Mouse (Mus musculus): ENCODE results near the gene Nppb. TPM values are rescaled to one million over a fixed set of nuclear protein-coding genes. Genes with fewer than 3 reads are reported as not detected.
A peak's percentile ranks its signal among the peaks of the same experiment; 100 is the strongest.

The Nppb gene
- total RNA-seq (2021), result not detected
- long read RNA-seq, experiment 1, result 0 reads
- long read RNA-seq, experiment 2, result 0 reads

GRCm38 (mm10) chr4:147985205-147986132 is at the start of gene Nppb:
Nppb (plus strand) TSS chr4:147985788.
- no peak for DNase-seq (ENCODE audit: low spot score in 2 of 2)
- H3K4me3 ChIP-seq, result no peak within 1 kb of the TSS
- H3K27ac ChIP-seq, result no peak within 1 kb of the TSS
- no peak for TF ChIP-seq CTCF (conservative IDR thresholded peaks at IDR 0.05)

DNA sequence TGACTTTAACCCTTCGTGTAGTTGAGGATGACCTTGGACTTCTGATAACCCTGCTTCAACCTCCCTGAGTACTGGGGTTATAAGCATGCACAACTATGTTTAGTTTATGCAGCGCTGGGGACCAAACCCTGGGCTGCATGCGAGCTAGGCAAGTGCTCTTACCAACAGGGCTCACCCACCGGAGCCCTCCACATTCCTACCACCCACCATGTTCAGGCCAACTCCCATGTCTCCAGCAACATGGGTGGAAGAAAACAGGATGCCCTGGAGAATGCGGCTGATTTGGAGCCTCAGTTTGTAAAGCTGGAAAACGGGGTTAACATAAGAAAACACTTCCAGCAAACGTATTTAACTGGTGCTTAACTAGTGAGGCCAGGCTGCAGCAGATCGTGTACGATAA is 49.7 kb upstream of the Nppb start:
- Histone ChIP-seq H3K27ac (peak overlapping the region; percentile 89), H3K4me3 (peak overlapping the region; percentile 82)
- no peak for TF ChIP-seq CTCF (conservative IDR thresholded peaks at IDR 0.05)
- no peak for DNase-seq (ENCODE audit: low spot score in 2 of 2)

DNA sequence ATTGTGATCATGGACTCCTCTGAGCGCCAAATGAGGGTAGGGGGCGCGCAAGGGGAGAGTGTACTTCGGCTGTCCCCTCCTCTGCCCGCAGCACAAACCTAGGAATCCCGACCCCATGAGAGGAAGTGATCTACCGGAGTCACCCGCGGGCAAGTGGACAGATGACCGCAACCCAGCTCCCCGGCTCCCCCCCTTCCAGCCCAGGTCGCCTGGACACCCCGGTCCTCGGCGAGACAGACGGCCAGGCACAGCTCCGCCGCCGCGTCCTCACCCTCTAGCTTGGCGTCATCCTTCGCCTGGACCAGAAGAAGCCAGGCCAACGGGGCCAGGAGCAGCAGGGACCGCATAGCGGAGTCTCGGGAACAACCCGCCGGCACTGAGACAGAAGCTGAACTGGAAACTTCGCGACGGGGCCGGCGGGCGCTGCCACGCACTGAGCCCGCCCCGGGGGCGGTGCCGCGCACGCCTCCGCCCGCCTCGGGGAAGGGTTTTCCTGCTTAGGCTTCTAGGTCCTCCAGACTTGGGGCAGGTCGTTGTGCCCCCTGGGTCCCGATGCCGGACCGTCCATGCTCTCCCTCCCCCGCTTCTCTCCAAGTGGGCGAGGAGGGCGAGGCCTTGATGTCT is 49.1 kb upstream of the Nppb start, which contains the start of gene Plod1:
TSS of gene Plod1 (minus strand) at position 437 of the 624 bp plus-strand sequence.
- H3K27ac ChIP-seq, result peak within 1 kb of the TSS; percentile 89
- TF ChIP-seq CTCF (conservative IDR thresholded peaks at IDR 0.05), result no peak
- peak; percentile 79 to 80 for DNase-seq (ENCODE audit: low spot score in 2 of 2)
- peak within 1 kb of the TSS; percentile 82 for H3K4me3 ChIP-seq

DNA sequence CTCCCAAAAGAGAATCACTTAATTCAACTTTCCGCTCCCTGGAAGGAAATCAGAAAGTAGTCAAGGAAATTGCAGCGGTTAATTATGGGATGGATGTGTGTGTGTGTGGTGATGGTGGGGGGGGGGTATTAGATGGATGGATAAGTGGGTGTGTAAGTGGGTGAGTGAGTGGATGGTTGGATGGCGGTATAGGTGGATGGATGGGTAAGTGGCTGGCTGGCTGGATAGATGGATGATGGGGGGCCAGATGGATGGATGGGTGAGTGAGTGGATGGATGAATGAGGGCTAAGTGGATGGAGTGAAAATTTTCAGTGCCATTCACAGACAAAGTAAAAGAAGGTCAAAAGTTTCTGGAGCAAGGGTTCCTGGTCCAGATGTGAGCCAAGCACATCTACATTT is 48.6 kb upstream of the Nppb start:
- peak overlapping the region; percentile 82 for H3K4me3 ChIP-seq
- no peak for DNase-seq (ENCODE audit: low spot score in 2 of 2)
- peak overlapping the region; percentile 89 for H3K27ac ChIP-seq
- TF ChIP-seq CTCF (conservative IDR thresholded peaks at IDR 0.05), result no peak

DNA sequence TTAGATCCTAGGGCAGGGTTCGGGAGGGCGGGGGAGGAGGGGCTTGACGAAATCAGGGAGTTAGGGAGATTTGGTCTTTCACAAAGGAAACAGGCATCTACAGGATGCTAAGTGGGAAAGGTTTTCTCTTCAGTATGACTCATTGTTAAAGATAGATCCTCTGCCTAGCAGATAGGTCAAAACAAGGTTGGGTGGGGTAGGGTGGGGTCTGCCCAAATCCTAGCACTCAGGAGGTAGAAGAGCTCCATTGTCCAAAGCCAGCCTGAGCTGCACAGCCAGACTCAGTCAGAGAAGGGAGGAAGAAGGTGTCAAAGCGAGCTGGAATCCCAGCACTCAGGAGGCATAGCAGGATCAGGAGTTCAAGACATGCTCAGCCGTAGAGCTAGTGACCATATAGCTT is 48.1 kb upstream of the Nppb start:
- no peak for TF ChIP-seq CTCF (conservative IDR thresholded peaks at IDR 0.05)
- DNase-seq (ENCODE audit: low spot score in 2 of 2), result no peak
- peak overlapping the region; percentile 87; the same call in 1 of the 2 replicates for H3K27ac ChIP-seq
- no peak overlapping the region for H3K4me3 ChIP-seq

GRCm38 (mm10) chr4:147938148-147939096 is 47.2 kb upstream of the Nppb start:
- peak overlapping the region; percentile 87 for H3K27ac ChIP-seq
- no peak overlapping the region for H3K4me3 ChIP-seq
- no peak for TF ChIP-seq CTCF (conservative IDR thresholded peaks at IDR 0.05)
- DNase-seq (ENCODE audit: low spot score in 2 of 2), result no peak

- Histone ChIP-seq H3K27ac (peak overlapping the region; percentile 87), H3K4me3 (peak overlapping the region; percentile 41)
- DNase-seq (ENCODE audit: low spot score in 2 of 2), result peak in 1 of 2 experiments; percentile 42
- no peak for TF ChIP-seq CTCF (conservative IDR thresholded peaks at IDR 0.05)
Measured at GRCm38 (mm10) chr4:147940111-147940510, 45.5 kb upstream of the Nppb start.

GRCm38 (mm10) chr4:147940576-147941044 is 45.0 kb upstream of the Nppb start, which contains the start of gene 2510039O18Rik:
2510039O18Rik (plus strand) TSS chr4:147940895.
- no peak for TF ChIP-seq CTCF (conservative IDR thresholded peaks at IDR 0.05)

GRCm38 (mm10) chr4:147941045-147942020 is 44.3 kb upstream of the Nppb start:
- peak in 1 of 2 experiments; percentile 36 for DNase-seq (ENCODE audit: low spot score in 2 of 2)
- TF ChIP-seq CTCF (conservative IDR thresholded peaks at IDR 0.05), result no peak
- H3K4me3 ChIP-seq, result peak overlapping the region; percentile 89

More at GRCm38 (mm10) chr4:147940576-147941044, 45.0 kb upstream of the Nppb start, which contains the start of gene 2510039O18Rik:
- Histone ChIP-seq H3K27ac (peak within 1 kb of the TSS; percentile 87), H3K4me3 (peak within 1 kb of the TSS; percentile 89)
- DNase-seq (ENCODE audit: low spot score in 2 of 2), result peak; percentile 78 to 82

DNA sequence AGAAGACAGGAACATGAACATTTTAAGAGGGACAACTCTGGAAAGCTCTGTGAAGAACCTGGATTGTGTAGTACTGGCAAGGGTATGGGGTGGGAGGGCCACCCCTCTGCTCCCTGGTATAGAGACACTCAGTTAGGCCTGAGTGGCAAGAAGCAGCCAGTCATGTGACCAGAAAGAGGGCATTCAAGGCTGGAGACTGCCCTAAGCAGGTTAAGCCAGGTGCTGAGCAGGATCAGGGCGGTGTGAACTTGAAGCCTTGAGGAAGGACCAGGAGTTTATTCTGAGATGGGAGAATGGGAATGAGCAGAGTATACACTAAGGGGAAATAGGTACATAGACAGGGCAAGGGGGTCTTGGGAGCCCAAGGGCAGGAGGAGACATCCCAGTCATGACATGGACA is 42.6 kb upstream of the Nppb start:
- no peak for TF ChIP-seq CTCF (conservative IDR thresholded peaks at IDR 0.05)
- Histone ChIP-seq H3K4me3 (peak overlapping the region; percentile 89; the same call in 1 of the 2 replicates), H3K27ac (no peak overlapping the region)
- DNase-seq (ENCODE audit: low spot score in 2 of 2), result no peak

More at GRCm38 (mm10) chr4:147941045-147942020, 44.3 kb upstream of the Nppb start:
- H3K27ac ChIP-seq, result peak overlapping the region; percentile 82

- no peak for DNase-seq (ENCODE audit: low spot score in 2 of 2)
- Histone ChIP-seq H3K27ac (no peak overlapping the region), H3K4me3 (no peak overlapping the region)
- TF ChIP-seq CTCF (conservative IDR thresholded peaks at IDR 0.05), result no peak
Measured at GRCm38 (mm10) chr4:147947511-147947910, 38.1 kb upstream of the Nppb start.

Data from layer of hippocampus, adult 2 months (tissue).